Mouse (Mus musculus) intestine, embryonic 16.5 days (tissue): ENCODE results near the gene Hira. TPM values are rescaled to one million over a fixed set of nuclear protein-coding genes. Genes with fewer than 3 reads are reported as not detected.

Source experiments
- ATAC-seq: fragments of 200-750 bp; cut with Nextera tagmentation; 2 replicates; pipeline ENCODE4 v1.8.0; 2017; ENCODE audit warnings: moderate TSS enrichment, moderate library complexity
- H3K27ac ChIP-seq: fragments of 300-500 bp; sonication (generic); 2 replicates; pipeline ENCODE4 v1.5.1; 2014; ENCODE audit warnings: mild to moderate bottlenecking, low read length
- H3K27me3 ChIP-seq: fragments of 300-500 bp; sonication (generic); replicated peaks from 2 replicates; pipeline ENCODE4 v1.6.1; 2014; ENCODE audit warnings: low read length, control low read depth, mixed read lengths; ENCODE audit not compliant: control insufficient read depth, insufficient read depth
- H3K36me3 ChIP-seq: fragments of 300-500 bp; sonication (generic); 2 replicates; pipeline ENCODE4 v1.6.1; 2014; ENCODE audit warnings: low read length, control low read depth; ENCODE audit not compliant: control insufficient read depth, insufficient read depth
- H3K4me1 ChIP-seq: fragments of 300-500 bp; sonication (generic); 2 replicates; pipeline ENCODE4 v1.6.1; 2014; ENCODE audit warnings: low read length, control low read depth, mixed read lengths; ENCODE audit not compliant: control insufficient read depth, insufficient read depth
- H3K4me2 ChIP-seq: fragments of 300-500 bp; sonication (generic); 2 replicates; pipeline ENCODE4 v1.6.1; 2014; ENCODE audit warnings: low read depth, low read length, control low read depth
- H3K4me3 ChIP-seq: fragments of 300-500 bp; sonication (generic); 2 replicates; pipeline ENCODE4 v1.5.1; 2014; ENCODE audit warnings: mild to moderate bottlenecking, low read length
- H3K9ac ChIP-seq: fragments of 300-500 bp; sonication (generic); 2 replicates; pipeline ENCODE4 v1.6.1; 2014; ENCODE audit warnings: low read depth, low read length
- H3K9me3 ChIP-seq: fragments of 300-500 bp; sonication (generic); 2 replicates; pipeline ENCODE4 v1.6.1; 2016; ENCODE audit warnings: low read length, control low read depth; ENCODE audit not compliant: control insufficient read depth
- WGBS: fragments of 180-500 bp; shearing (Covaris S2); extraction: QIAGEN DNeasy Blood & Tissue Kit; methylation state at CpG from one replicate; pipeline ENCODE4 v1.1.7; 2014; 5-methylcytosine and 5-hydroxymethylcytosine counted together
- polyA plus RNA-seq: library from polyadenylated mRNA; unstranded; fragments of >200 nt; fragmentation: Nextera tagmentation; extraction: Ambion mirVana; gene quantifications from 2 replicates; pipeline ENCODE4 v1.2.1, GENCODE M21; 2015

Gene Hira
- polyA plus RNA-seq, 1 experiment from 2014 or later = 5.5 TPM

DNA sequence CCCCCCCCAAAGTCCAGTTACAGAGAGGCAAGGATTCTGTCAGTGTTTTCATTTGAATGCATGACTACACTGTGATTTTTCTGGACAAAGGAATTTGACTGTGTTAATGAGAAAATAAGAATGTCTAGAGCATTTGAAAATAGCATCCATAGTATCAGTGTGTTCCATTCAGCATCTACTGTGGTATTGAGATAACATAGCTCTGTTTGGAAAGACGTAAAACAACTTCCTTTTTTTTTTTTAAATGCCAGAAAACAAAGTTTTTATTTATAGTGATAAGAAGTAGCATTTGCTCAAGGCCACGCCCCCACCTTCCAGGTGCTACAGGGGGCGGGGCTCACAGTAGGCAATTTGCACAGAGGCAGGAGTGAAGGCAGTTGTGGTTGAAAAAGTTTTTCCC is 18.4 kb downstream of the Hira start:
- Histone ChIP-seq H3K27me3 (no peaks in the 10 kb centered on the region), H3K4me2 (no peak overlapping the region), H3K4me1 (no peaks in the 10 kb centered on the region), H3K27ac (no peak overlapping the region), H3K9me3 (no peaks in the 10 kb centered on the region), H3K9ac (no peak overlapping the region), H3K4me3 (no peak overlapping the region), H3K36me3 (0 out of 2 replicates have a peak, but pooled peaks cover 5% of the 10 kb centered on the region)
- no peak for ATAC-seq
- WGBS = 74% methylated on average over 3 of the region's 3 CpGs

GRCm38 (mm10) chr16:18896429-18896828 is 19.6 kb downstream of the Hira start:
- H3K9me3 ChIP-seq = no peaks in the 10 kb centered on the region
- no peak overlapping the region for H3K4me2 ChIP-seq
- ATAC-seq = peak; percentile 33; the same call in 1 of the 2 replicates
- no peak overlapping the region for H3K4me3 ChIP-seq
- no peaks in the 10 kb centered on the region for H3K4me1 ChIP-seq
- H3K27ac ChIP-seq = no peak overlapping the region
- WGBS = 63% methylated on average over 10 of the region's 10 CpGs
- H3K9ac ChIP-seq = no peak overlapping the region
- H3K36me3 ChIP-seq = peaks cover 5% of the 10 kb centered on the region; the same call in 1 of the 2 replicates
- H3K27me3 ChIP-seq = no peaks in the 10 kb centered on the region

DNA sequence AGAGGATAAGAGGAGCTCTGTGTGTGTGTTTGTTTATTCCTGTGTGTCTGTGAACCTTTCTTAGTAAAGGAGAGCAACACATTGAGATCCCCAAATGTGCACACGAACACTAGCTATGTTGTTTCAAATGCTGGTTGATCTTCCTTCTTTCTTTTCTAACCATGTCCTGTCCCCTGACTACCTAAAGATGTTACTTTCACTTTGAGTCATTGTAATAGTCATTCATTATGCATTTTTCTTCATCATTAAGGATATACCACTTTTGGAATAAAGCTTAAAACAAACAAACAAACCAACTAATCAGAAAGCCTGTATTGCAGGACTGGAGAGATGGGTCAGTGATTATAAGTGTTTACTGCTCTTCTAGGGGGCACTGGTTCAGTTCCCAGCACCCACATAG is 28.8 kb downstream of the Hira start:
- H3K27ac ChIP-seq = no peak overlapping the region
- ATAC-seq = no peak
- H3K9me3 ChIP-seq = no peaks in the 10 kb centered on the region
- no peaks in the 10 kb centered on the region for H3K27me3 ChIP-seq
- H3K36me3 ChIP-seq = peaks cover 4% of the 10 kb centered on the region
- no peak overlapping the region for H3K9ac ChIP-seq
- WGBS = 92% methylated on average over 1 of the region's 1 CpGs
- no peaks in the 10 kb centered on the region for H3K4me1 ChIP-seq
- H3K4me2 ChIP-seq = no peak overlapping the region
- no peak overlapping the region for H3K4me3 ChIP-seq

- Histone ChIP-seq H3K4me1 (no peaks in the 10 kb centered on the region), H3K4me2 (no peak overlapping the region), H3K9me3 (no peaks in the 10 kb centered on the region), H3K9ac (no peak overlapping the region), H3K27me3 (no peaks in the 10 kb centered on the region), H3K4me3 (no peak overlapping the region), H3K36me3 (peaks cover 16% of the 10 kb centered on the region), H3K27ac (no peak overlapping the region)
- no peak for ATAC-seq
- 92% methylated on average over 4 of the region's 4 CpGs for WGBS
These were observed 39.2 kb downstream of the Hira start for GRCm38 (mm10) chr16:18916064-18916463.

GRCm38 (mm10) chr16:18921771-18922170 is 44.9 kb downstream of the Hira start:
- no peak for ATAC-seq
- Histone ChIP-seq H3K4me2 (no peak overlapping the region), H3K4me1 (no peaks in the 10 kb centered on the region), H3K27ac (no peak overlapping the region), H3K36me3 (peaks cover 15% of the 10 kb centered on the region; the same call in 1 of the 2 replicates), H3K9ac (no peak overlapping the region), H3K27me3 (no peaks in the 10 kb centered on the region), H3K4me3 (no peak overlapping the region), H3K9me3 (no peaks in the 10 kb centered on the region)
- 89% methylated on average over 2 of the region's 2 CpGs for WGBS

GRCm38 (mm10) chr16:18927963-18928362 is 51.1 kb downstream of the Hira start:
- Histone ChIP-seq H3K27me3 (no peaks in the 10 kb centered on the region), H3K9me3 (no peaks in the 10 kb centered on the region), H3K27ac (no peak overlapping the region), H3K4me2 (no peak overlapping the region), H3K36me3 (peaks cover 6% of the 10 kb centered on the region), H3K4me3 (no peak overlapping the region), H3K4me1 (no peaks in the 10 kb centered on the region), H3K9ac (no peak overlapping the region)
- ATAC-seq = no peak
- 93% methylated on average over 1 of the region's 1 CpGs for WGBS

- peaks cover 11% of the 10 kb centered on the region; the same call in 1 of the 2 replicates for H3K36me3 ChIP-seq
- no peak overlapping the region for H3K27ac ChIP-seq
- no peak overlapping the region for H3K9ac ChIP-seq
- ATAC-seq = no peak
- 81% methylated on average over 5 of the region's 5 CpGs for WGBS
- no peaks in the 10 kb centered on the region for H3K9me3 ChIP-seq
- H3K4me3 ChIP-seq = no peak overlapping the region
- H3K4me1 ChIP-seq = no peaks in the 10 kb centered on the region
- H3K4me2 ChIP-seq = no peak overlapping the region
- H3K27me3 ChIP-seq = no peaks in the 10 kb centered on the region
These were observed 61.7 kb downstream of the Hira start for GRCm38 (mm10) chr16:18938321-18939082.

DNA sequence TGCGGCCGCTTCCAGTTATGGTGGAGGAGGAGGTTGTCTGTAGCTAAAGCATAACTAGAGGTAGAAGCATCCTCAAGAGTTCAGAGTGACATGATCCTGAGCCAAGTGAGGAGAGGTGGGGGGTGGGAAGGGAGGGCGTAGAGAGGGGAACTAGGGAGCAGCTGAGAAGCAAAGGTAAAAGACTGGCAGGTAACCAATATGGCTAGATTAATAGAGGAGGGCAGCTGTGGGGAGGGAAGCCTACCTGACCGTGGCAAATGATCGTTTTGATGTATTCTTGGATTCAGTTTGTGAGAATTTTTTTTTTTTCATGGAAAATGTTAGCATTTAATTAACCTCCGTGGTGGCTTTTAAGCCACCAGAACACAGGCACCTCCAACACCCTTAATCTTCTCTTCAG is 67.1 kb downstream of the Hira start:
- H3K4me3 ChIP-seq = no peak overlapping the region
- ATAC-seq = no peak
- no peaks in the 10 kb centered on the region for H3K27me3 ChIP-seq
- 93% methylated on average over 6 of the region's 6 CpGs for WGBS
- no peak overlapping the region for H3K4me2 ChIP-seq
- H3K27ac ChIP-seq = no peak overlapping the region
- peaks cover 22% of the 10 kb centered on the region; the same call in 1 of the 2 replicates for H3K36me3 ChIP-seq
- no peak overlapping the region for H3K9ac ChIP-seq
- H3K4me1 ChIP-seq = no peaks in the 10 kb centered on the region
- H3K9me3 ChIP-seq = no peaks in the 10 kb centered on the region

DNA sequence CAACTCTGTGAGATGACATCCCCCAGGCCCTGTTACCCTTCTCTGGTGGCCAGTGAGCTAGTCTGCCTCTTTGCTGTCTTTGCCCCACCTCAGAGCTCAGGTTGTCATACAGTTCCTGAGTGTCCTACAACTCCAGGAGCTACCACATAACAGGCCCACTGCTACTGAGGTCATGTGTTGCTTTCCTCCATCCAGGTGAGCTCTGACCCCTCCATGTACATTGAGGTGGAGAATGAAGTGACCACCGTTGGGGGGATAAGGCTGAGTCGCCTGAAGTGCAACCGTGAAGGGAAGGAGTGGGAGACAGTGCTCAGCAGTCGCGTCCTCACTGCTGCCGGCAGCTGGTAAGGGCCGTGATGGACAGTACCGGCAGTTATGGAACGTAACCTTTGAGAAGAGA is 72.1 kb downstream of the Hira start:
- H3K4me2 ChIP-seq = no peak overlapping the region
- no peaks in the 10 kb centered on the region for H3K9me3 ChIP-seq
- ATAC-seq = no peak
- H3K9ac ChIP-seq = no peak overlapping the region
- no peak overlapping the region for H3K4me3 ChIP-seq
- H3K4me1 ChIP-seq = no peaks in the 10 kb centered on the region
- 98% methylated on average over 9 of the region's 9 CpGs for WGBS
- peaks cover 21% of the 10 kb centered on the region for H3K36me3 ChIP-seq
- no peak overlapping the region for H3K27ac ChIP-seq
- no peaks in the 10 kb centered on the region for H3K27me3 ChIP-seq

DNA sequence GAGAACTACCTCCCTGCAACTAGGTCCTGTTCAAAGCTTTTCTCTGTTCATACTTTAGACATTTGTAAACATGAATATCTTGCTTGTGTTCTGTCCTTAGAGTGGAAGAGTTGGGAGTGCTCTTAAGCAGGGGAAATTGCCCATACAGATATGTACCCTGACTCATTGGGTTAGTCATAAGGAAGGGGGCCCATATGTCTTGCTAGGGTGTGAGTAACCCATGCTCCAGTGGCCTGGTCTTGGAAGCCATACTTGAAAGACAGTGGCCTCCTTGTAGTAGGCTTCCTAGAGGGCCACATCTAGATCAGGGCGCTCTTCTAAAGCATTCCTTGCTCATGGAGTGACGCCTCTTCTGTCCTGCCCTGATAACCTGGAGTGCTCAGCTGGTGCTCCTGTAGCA is 73.5 kb downstream of the Hira start:
- Histone ChIP-seq H3K9ac (no peak overlapping the region), H3K4me1 (no peaks in the 10 kb centered on the region), H3K36me3 (peaks cover 26% of the 10 kb centered on the region), H3K4me2 (no peak overlapping the region), H3K27me3 (no peaks in the 10 kb centered on the region), H3K27ac (no peak overlapping the region), H3K4me3 (no peak overlapping the region), H3K9me3 (no peaks in the 10 kb centered on the region)
- no peak for ATAC-seq
- WGBS = 90% methylated on average over 2 of the region's 2 CpGs
